In genomic region chr7:45334605-45335004, GRCm38 (mm10) we compare ENCODE assay signal across 12 mouse cellular contexts. TPM values are rescaled to one million over a fixed set of nuclear protein-coding genes. Genes with fewer than 3 reads are reported as not detected.
DNase-seq lines count a peak whose midpoint lies in the region; ATAC-seq and TF ChIP-seq lines count a peak whose summit lies in the region.
"Had no signal": no experiment of that assay in that cellular context is flagged by ENCODE, and none has a peak within 500 bp of the region (broad histone marks: within the 10 kb centered on the region; RNA-seq: fewer than 3 reads in every experiment).

No protein-coding gene starts in this region.

- WGBS in lung, embryonic 16.5 days, result 6% methylated on average over 3 of the region's 3 CpGs
- 34% methylated on average over 3 of the region's 3 CpGs for WGBS in heart, embryonic 15.5 days
- WGBS in neural tube, embryonic 13.5 days, result 32% methylated on average over 3 of the region's 3 CpGs
- WGBS in liver, postnatal 0 days (ENCODE audit: insufficient replicate concordance), result 55% methylated on average over 3 of the region's 3 CpGs
- WGBS in forebrain, embryonic 14.5 days, result 30% methylated on average over 3 of the region's 3 CpGs

- H3K27ac ChIP-seq in lung, embryonic 16.5 days (ENCODE audit: low read length), result peak overlapping the region; percentile 37
- peak overlapping the region; percentile 96 for H3K27ac ChIP-seq in heart, embryonic 15.5 days
- no peak overlapping the region for H3K27ac ChIP-seq in neural tube, embryonic 13.5 days (replicated peaks)
- H3K27ac ChIP-seq in liver, postnatal 0 days (ENCODE audit: low read depth), result no peak overlapping the region
- no peak overlapping the region for H3K27ac ChIP-seq in forebrain, embryonic 14.5 days (ENCODE audit: low read depth, low read length)
- H3K27ac ChIP-seq: midbrain, embryonic 12.5 days had no signal

- TF ChIP-seq CTCF in liver, postnatal 0 days (IDR thresholded peaks at IDR 0.05; ENCODE audit: low read depth), result no peak

- TF ChIP-seq EP300 in liver, postnatal 0 days (IDR thresholded peaks at IDR 0.05; ENCODE audit: low read depth), result no peak

- no peaks in the 10 kb centered on the region for H3K9me3 ChIP-seq in lung, embryonic 16.5 days (ENCODE audit: control insufficient read depth, low read length)
- no peaks in the 10 kb centered on the region for H3K9me3 ChIP-seq in heart, embryonic 15.5 days (replicated peaks)
- H3K9me3 ChIP-seq in neural tube, embryonic 13.5 days, result no peaks in the 10 kb centered on the region
- H3K9me3 ChIP-seq in liver, postnatal 0 days (ENCODE audit: low read length), result no peaks in the 10 kb centered on the region
- no peaks in the 10 kb centered on the region for H3K9me3 ChIP-seq in forebrain, embryonic 14.5 days (replicated peaks; ENCODE audit: control insufficient read depth, low read length)
- H3K9me3 ChIP-seq: midbrain, embryonic 12.5 days had no signal

- no peaks in the 10 kb centered on the region for H3K36me3 ChIP-seq in lung, embryonic 16.5 days (ENCODE audit: control insufficient read depth, insufficient read depth, low read length)
- H3K36me3 ChIP-seq in heart, embryonic 15.5 days, result no peaks in the 10 kb centered on the region
- H3K36me3 ChIP-seq in neural tube, embryonic 13.5 days, result no peaks in the 10 kb centered on the region
- no peaks in the 10 kb centered on the region for H3K36me3 ChIP-seq in liver, postnatal 0 days (replicated peaks; ENCODE audit: insufficient read depth, low read length)
- H3K36me3 ChIP-seq in forebrain, embryonic 14.5 days (ENCODE audit: control insufficient read depth, insufficient read depth, low read length), result no peaks in the 10 kb centered on the region
- H3K36me3 ChIP-seq: G1E; midbrain, embryonic 12.5 days had no signal

- ATAC-seq in lung, embryonic 16.5 days (ENCODE audit: low read depth), result no peak
- ATAC-seq in heart, embryonic 15.5 days (replicated peaks; ENCODE audit: insufficient number of reproducible peaks, insufficient read depth, low FRiP score, low read depth), result peak; percentile 29
- ATAC-seq in neural tube, embryonic 13.5 days (ENCODE audit: low read depth), result no peak
- ATAC-seq in liver, postnatal 0 days, result no peak
- ATAC-seq in forebrain, embryonic 14.5 days, result no peak

- DNase-seq in lung, postnatal 36 days, result no peak
- peak; percentile 59 for DNase-seq in gastrocnemius, postnatal 14 days
- DNase-seq in liver, postnatal 0 days, result no peak
- no peak for DNase-seq in forebrain, embryonic 14.5 days (ENCODE audit: low spot score)

- H3K4me2 ChIP-seq in lung, embryonic 16.5 days (ENCODE audit: low read depth, low read length), result no peak overlapping the region
- peak overlapping the region; percentile 94 for H3K4me2 ChIP-seq in heart, embryonic 15.5 days
- H3K4me2 ChIP-seq in neural tube, embryonic 13.5 days, result no peak overlapping the region
- H3K4me2 ChIP-seq in liver, postnatal 0 days (ENCODE audit: low read depth, low read length), result no peak overlapping the region
- no peak overlapping the region for H3K4me2 ChIP-seq in forebrain, embryonic 14.5 days (ENCODE audit: low read length)

- H3K4me1 ChIP-seq in lung, embryonic 16.5 days (replicated peaks; ENCODE audit: control insufficient read depth, insufficient read depth, low read length), result peaks cover 36% of the 10 kb centered on the region
- peaks cover 65% of the 10 kb centered on the region for H3K4me1 ChIP-seq in heart, embryonic 15.5 days (replicated peaks)
- H3K4me1 ChIP-seq in neural tube, embryonic 13.5 days (replicated peaks), result peaks cover 46% of the 10 kb centered on the region
- H3K4me1 ChIP-seq in liver, postnatal 0 days (ENCODE audit: insufficient read depth), result peaks cover 33% of the 10 kb centered on the region
- H3K4me1 ChIP-seq in forebrain, embryonic 14.5 days (ENCODE audit: control insufficient read depth, insufficient read depth, low read length), result peaks cover 19% of the 10 kb centered on the region

- H3K9ac ChIP-seq in lung, embryonic 16.5 days (ENCODE audit: low read length), result peak overlapping the region; percentile 33; the same call in 1 of the 2 replicates
- peak overlapping the region; percentile 85; the same call in 1 of the 2 replicates for H3K9ac ChIP-seq in heart, embryonic 15.5 days
- peak overlapping the region; percentile 8; the same call in 1 of the 2 replicates for H3K9ac ChIP-seq in neural tube, embryonic 13.5 days
- no peak overlapping the region for H3K9ac ChIP-seq in liver, postnatal 0 days (replicated peaks)
- H3K9ac ChIP-seq in forebrain, embryonic 14.5 days (ENCODE audit: low read length), result no peak overlapping the region

- H3K4me3 ChIP-seq in lung, embryonic 16.5 days (ENCODE audit: low read length), result no peak overlapping the region
- peak overlapping the region; percentile 9 for H3K4me3 ChIP-seq in heart, embryonic 15.5 days
- no peak overlapping the region for H3K4me3 ChIP-seq in neural tube, embryonic 13.5 days
- H3K4me3 ChIP-seq in liver, postnatal 0 days (ENCODE audit: low read depth, low read length), result no peak overlapping the region
- no peak overlapping the region for H3K4me3 ChIP-seq in forebrain, embryonic 14.5 days (ENCODE audit: low read depth, low read length)

- H3K27me3 ChIP-seq in lung, embryonic 16.5 days (ENCODE audit: control insufficient read depth, insufficient read depth, low read depth, low read length), result peaks cover 2% of the 10 kb centered on the region; the same call in 1 of the 2 replicates
- 0 out of 2 replicates have a peak, but pooled peaks cover 5% of the 10 kb centered on the region for H3K27me3 ChIP-seq in heart, embryonic 15.5 days
- H3K27me3 ChIP-seq in neural tube, embryonic 13.5 days, result peaks cover 17% of the 10 kb centered on the region
- H3K27me3 ChIP-seq in liver, postnatal 0 days (ENCODE audit: insufficient read depth, low read length), result peaks cover 32% of the 10 kb centered on the region; the same call in 1 of the 2 replicates
- H3K27me3 ChIP-seq in forebrain, embryonic 14.5 days (replicated peaks; ENCODE audit: control insufficient read depth, insufficient read depth, low read length), result peaks cover 7% of the 10 kb centered on the region

- intact Hi-C loops in gastrocnemius, postnatal 14 days (cut with DNase I; ENCODE audit: low total_unique reads), result no loop called here

RNA-seq across cellular contexts. Expression of gene Hrc, which starts 0.5 kb away (rescaled TPM):
- 1.8 and 2.0 TPM in 2 replicates for polyA plus RNA-seq in lung, embryonic 16.5 days (2015; fragmentation: Nextera tagmentation; extraction: Ambion mirVana)
- 100 to 1,000 TPM; 711 to 744 TPM for total RNA-seq in gastrocnemius, postnatal 14 days (2021)
- 25.2 and 26.4 TPM in 2 replicates for polyA plus RNA-seq in heart, embryonic 15.5 days (2015; fragmentation: Nextera tagmentation; extraction: Ambion mirVana)
- 0.55 and 0.74 TPM in 2 replicates for polyA plus RNA-seq in neural tube, embryonic 13.5 days (2015; fragmentation: Nextera tagmentation; extraction: Ambion mirVana)
- 0.05 and 0.31 TPM in 2 replicates for polyA plus RNA-seq in liver, postnatal 0 days (2015; fragmentation: Nextera tagmentation; extraction: Ambion mirVana)
- polyA plus RNA-seq in forebrain, embryonic 14.5 days (2014; fragmentation: Nextera tagmentation; extraction: Ambion mirVana), result 0.06 TPM in 1 of 2 replicates, not detected in the other
- polyA plus RNA-seq: G1E had no signal

RNA-seq across cellular contexts. Expression of gene Trpm4, which starts 1.0 kb away (rescaled TPM):
- 19.6 and 25.0 TPM in 2 replicates for polyA plus RNA-seq in lung, embryonic 16.5 days (2015; fragmentation: Nextera tagmentation; extraction: Ambion mirVana)
- 10 to 100 TPM; 23.5 to 24.5 TPM for total RNA-seq in gastrocnemius, postnatal 14 days (2021)
- 12.7 and 15.8 TPM in 2 replicates for polyA plus RNA-seq in heart, embryonic 15.5 days (2015; fragmentation: Nextera tagmentation; extraction: Ambion mirVana)
- 7.1 and 7.2 TPM in 2 replicates for polyA plus RNA-seq in neural tube, embryonic 13.5 days (2015; fragmentation: Nextera tagmentation; extraction: Ambion mirVana)
- polyA plus RNA-seq in liver, postnatal 0 days (2015; fragmentation: Nextera tagmentation; extraction: Ambion mirVana), result 6.9 and 7.0 TPM in 2 replicates
- polyA plus RNA-seq in forebrain, embryonic 14.5 days (2014; fragmentation: Nextera tagmentation; extraction: Ambion mirVana), result 6.5 and 9.8 TPM in 2 replicates

RNA-seq across cellular contexts. Expression of gene Ppfia3, which starts 32.2 kb away (rescaled TPM):
- 2.2 and 2.5 TPM in 2 replicates for polyA plus RNA-seq in lung, embryonic 16.5 days (2015; fragmentation: Nextera tagmentation; extraction: Ambion mirVana)
- under 1 TPM; 0.69 to 0.78 TPM for total RNA-seq in gastrocnemius, postnatal 14 days (2021)
- polyA plus RNA-seq in heart, embryonic 15.5 days (2015; fragmentation: Nextera tagmentation; extraction: Ambion mirVana), result 1.6 and 2.1 TPM in 2 replicates
- 18.4 and 20.3 TPM in 2 replicates for polyA plus RNA-seq in neural tube, embryonic 13.5 days (2015; fragmentation: Nextera tagmentation; extraction: Ambion mirVana)
- not detected in 2 replicates for polyA plus RNA-seq in liver, postnatal 0 days (2015; fragmentation: Nextera tagmentation; extraction: Ambion mirVana)
- polyA plus RNA-seq in forebrain, embryonic 14.5 days (2014; fragmentation: Nextera tagmentation; extraction: Ambion mirVana), result 10.7 and 17.3 TPM in 2 replicates

RNA-seq across cellular contexts. Expression of gene Lin7b, which starts 35.8 kb away (rescaled TPM):
- 0.53 TPM in 2 replicates for polyA plus RNA-seq in lung, embryonic 16.5 days (2015; fragmentation: Nextera tagmentation; extraction: Ambion mirVana)
- total RNA-seq in gastrocnemius, postnatal 14 days (2021), result 1 to 10 TPM in 1 of 2 experiments, under 1 TPM in 1; 0.49 to 1.6 TPM
- 1.2 and 1.3 TPM in 2 replicates for polyA plus RNA-seq in heart, embryonic 15.5 days (2015; fragmentation: Nextera tagmentation; extraction: Ambion mirVana)
- 11.1 and 11.6 TPM in 2 replicates for polyA plus RNA-seq in neural tube, embryonic 13.5 days (2015; fragmentation: Nextera tagmentation; extraction: Ambion mirVana)
- polyA plus RNA-seq in liver, postnatal 0 days (2015; fragmentation: Nextera tagmentation; extraction: Ambion mirVana), result not detected in 2 replicates
- 6.2 and 11.0 TPM in 2 replicates for polyA plus RNA-seq in forebrain, embryonic 14.5 days (2014; fragmentation: Nextera tagmentation; extraction: Ambion mirVana)
- polyA plus RNA-seq: liver, embryonic 11.5 days had no signal

RNA-seq across cellular contexts. Expression of gene Slc6a21, which starts 57.3 kb away (rescaled TPM):
- polyA plus RNA-seq in lung, embryonic 16.5 days (2015; fragmentation: Nextera tagmentation; extraction: Ambion mirVana), result not detected in 2 replicates
- total RNA-seq in gastrocnemius, postnatal 14 days (2021), result not detected
- polyA plus RNA-seq in heart, embryonic 15.5 days (2015; fragmentation: Nextera tagmentation; extraction: Ambion mirVana), result not detected in 2 replicates
- not detected in 2 replicates for polyA plus RNA-seq in neural tube, embryonic 13.5 days (2015; fragmentation: Nextera tagmentation; extraction: Ambion mirVana)
- polyA plus RNA-seq in liver, postnatal 0 days (2015; fragmentation: Nextera tagmentation; extraction: Ambion mirVana), result 0.32 and 0.43 TPM in 2 replicates
- polyA plus RNA-seq in forebrain, embryonic 14.5 days (2014; fragmentation: Nextera tagmentation; extraction: Ambion mirVana), result not detected in 2 replicates
- polyA plus RNA-seq: G1E; large intestine, adult 2 months; liver, embryonic 11.5 days; midbrain, embryonic 12.5 days; urinary bladder, adult 2 months had no signal

Comparison
In these comparisons a context has a peak if more than half of its experiments do, and no peak if none do; other contexts are left out.
1. H3K27ac ChIP-seq: peak in lung, embryonic 16.5 days (single experiment) and heart, embryonic 15.5 days (single experiment); none in neural tube, embryonic 13.5 days (single experiment), liver, postnatal 0 days (single experiment) and forebrain, embryonic 14.5 days (single experiment).
2. H3K9ac ChIP-seq: peak in lung, embryonic 16.5 days (single experiment), heart, embryonic 15.5 days (single experiment) and neural tube, embryonic 13.5 days (single experiment); none in liver, postnatal 0 days (single experiment) and forebrain, embryonic 14.5 days (single experiment).